Mouse (Mus musculus) embryo, embryonic 10.5 days (tissue): Measurements from ENCODE around the gene Rptor.

ENCODE experiments used
- DNase-seq: peaks from one replicate; pipeline ENCODE4 v3.0.0-alpha.2; 2015; ENCODE audit warnings: low spot score

Rptor gene

DNA sequence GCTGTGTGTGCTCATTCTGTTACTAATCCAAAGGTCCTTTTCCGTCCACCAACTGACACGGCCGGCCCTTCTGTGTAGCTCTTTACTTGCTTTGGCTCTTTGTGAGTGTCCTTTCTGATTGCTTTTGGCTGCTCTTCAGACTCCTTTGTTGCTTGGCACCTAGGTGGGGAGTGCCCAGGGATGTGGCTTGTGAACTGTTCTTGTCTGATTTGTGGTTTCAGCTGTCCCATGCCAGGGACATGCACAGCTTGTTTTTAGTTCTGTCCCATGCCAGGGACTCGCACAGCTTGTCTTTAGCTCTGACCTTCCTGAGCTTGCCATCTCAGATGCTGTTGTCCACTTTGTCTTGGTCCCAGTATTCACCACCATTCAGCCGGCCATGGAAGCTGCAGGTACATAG lies 4.8 kb downstream of the Rptor start:
- DNase-seq = no peak

DNA sequence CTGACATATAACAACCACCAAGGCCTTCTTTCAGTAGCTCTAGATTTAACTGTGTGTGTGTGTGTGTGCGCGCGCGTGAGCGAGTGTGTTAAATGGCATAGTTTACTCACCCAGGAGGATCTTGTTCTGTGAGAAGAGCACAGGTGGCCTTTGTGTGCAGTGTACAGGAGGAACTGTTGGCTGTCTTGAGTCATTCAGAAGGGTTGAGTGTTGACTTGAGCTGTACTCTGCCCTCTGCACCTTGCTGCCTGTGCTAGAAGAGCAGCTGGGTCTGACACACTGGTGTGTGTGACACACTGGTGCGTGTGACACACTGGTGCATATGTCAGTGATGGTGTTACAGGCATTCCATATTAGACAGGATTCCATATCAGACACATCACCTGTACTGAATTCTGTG lies 8.8 kb downstream of the Rptor start:
- DNase-seq = no peak

DNA sequence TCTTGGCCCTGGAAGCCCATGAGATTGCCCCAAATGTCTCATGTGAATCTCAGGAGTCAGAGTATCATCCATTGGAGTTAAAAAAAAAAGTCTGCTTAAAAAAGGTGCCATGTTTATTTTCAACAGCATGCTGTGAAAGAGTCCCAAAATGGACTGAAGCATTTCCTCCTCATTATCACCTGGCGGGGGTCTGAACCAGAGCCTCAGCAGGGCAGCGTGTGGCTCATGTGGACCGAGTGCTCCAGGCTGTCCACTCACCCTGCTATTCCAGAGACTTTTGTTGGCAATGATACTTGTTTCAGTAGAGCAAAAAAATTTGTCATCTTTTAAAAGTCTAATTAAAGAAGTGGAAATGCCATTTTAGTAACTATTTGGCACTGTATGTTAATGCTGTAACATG lies 9.5 kb downstream of the Rptor start:
- no peak for DNase-seq

DNA sequence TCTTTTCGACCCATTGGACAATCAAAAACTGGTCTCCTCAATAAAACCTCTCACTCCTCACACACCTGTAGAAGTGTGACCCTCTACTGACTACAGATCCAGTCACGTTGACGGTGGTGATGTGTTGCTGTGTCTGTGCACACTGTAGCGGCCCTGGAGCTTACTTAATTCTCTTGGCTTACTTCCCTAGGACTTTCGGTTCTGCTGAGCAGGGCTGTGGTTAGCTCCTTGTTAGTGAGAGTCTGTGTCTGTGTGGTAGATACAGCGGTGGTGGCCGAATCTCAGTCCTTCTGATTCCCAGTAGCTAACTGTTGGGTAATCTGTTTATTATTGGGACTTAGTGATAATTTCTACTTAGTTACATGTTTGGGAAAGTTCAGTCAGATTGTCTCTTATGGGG lies 12.4 kb downstream of the Rptor start:
- no peak for DNase-seq

DNA sequence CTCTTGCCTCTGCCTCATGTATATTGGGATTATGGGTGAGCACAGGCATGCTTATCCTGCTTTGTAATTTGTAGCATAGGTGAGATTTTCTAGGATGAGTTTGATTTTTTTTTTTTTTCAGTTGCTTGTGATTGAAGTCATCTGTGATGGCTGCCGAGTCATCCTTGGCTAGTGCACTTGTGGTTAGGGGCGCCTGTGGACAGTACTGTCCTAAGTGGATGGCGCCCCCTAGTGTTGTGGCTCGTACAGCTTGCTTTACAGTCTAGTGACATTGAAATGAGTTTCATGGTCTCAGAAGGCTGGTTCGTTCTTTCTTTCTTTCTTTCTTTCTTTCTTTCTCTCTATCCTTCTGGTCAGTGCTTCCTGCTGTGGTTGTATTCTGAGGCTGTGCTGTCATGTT lies 16.1 kb downstream of the Rptor start:
- peak; percentile 77 for DNase-seq

DNA sequence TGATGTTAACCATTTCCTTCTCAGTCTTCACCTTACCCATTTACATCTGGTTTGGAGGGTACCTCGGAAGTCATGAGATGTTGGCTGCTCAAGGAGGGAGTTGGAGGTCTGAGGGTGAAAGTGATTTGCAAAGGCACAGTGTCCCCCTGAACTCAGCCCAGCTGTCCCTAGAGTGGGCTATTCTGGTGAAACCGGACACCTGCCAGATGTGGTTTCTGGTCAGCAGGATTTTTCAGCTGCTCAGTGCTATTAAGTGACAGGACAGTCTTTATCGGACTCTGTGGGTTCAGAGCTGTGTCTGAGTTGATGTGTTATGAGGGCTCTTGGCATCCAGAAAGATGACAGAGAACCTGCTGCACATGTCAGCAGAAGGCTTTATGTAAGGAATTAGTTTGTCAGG lies 18.6 kb downstream of the Rptor start:
- DNase-seq = peak; percentile 59

DNA sequence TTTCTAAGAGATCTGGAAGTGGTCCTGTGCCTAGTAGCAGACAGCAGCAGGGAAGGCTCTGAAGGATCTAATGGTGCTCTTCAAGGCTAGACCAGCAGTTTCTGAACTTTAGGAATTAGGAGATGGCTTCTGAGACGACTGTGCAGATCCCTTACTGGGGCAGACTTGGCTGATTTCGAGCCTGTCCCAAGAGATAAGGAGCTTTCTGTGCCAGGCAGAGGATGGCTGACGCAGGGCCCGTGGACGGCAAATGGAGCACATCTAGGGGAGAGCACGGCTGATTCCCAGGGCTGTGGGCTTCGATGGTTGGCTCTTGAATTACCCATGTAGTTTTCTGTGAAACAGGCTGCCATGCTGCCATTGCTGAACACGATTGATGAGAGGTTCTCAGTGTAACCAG lies 21.1 kb downstream of the Rptor start:
- no peak for DNase-seq

DNA sequence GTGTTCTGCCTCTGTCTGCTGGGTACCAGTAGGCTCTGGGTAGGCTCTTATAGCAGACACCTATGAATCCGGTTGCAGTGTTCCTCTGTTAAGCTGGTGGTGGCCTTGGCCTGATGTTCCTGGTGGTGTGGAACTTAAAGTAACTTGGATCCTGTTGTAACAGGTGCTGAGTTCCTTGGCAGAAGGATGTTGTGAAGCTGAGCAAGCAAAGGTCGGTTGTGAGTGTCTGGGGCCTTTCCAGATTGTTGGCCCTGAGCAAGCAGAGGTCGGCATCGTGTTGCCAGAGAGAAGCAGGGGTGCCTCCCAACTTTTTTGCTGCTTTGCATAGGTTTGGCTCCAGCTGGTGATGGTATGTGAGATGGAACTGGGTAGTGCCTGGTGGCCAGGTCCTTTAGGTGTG lies 21.7 kb downstream of the Rptor start:
- no peak for DNase-seq

DNA sequence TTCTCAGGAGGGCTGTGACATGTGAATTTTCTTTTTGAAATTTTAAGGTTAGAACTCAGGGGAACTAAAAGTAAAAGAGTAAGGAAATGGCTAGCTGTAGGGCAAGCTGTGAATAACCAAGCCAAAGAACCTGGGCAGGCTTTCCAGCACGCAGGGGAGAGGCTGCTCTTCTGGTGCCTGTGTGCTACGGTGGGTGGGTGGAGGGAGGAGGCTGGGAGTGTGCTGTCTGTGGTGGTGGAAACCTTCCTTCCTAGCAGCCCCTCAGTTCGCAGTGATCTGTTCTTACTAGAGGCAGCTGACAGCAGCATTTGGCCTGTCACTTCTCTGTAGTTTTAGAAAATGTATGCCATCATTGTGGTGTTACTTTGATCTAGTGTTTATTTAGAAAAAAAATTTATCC lies 22.2 kb downstream of the Rptor start:
- no peak for DNase-seq

DNA sequence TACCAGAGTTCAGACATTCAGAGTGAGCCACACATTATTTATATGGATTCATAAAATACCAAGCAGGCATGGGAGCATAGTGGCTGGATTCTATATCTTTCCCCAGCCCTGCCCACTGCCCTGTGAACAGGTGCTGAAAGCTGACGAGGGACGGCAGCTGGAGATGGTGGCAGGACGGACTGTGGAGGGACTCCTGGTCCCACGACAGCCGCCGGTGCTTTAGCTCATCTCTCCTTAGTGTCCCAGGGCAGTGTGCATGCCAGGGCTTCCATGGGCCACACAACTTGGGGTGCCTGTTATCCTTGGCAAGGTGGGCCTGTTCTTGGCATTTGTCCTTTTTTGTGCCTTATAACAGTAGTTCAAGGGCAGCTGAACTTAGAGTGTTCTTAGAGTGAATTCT lies 22.8 kb downstream of the Rptor start:
- DNase-seq = no peak

DNA sequence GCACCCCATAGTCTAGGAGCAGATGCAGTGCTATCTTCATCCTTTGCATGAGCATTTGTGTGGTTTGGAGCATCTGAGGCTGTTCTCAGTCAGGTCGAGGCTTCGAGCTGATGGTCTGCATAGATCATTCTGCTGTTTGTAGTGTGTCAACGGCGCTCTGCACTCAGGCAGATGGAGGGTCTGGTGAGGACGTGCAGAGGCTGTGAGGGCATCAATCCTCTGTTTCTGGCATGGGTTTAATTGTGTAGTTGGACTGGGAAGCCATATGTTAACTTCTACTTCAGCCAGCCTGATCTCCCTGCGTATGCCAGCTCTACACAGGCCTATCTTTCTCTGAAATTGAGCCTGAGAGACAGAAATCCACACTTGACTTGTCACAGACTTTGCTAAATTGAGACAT lies 23.2 kb downstream of the Rptor start:
- DNase-seq = no peak

DNA sequence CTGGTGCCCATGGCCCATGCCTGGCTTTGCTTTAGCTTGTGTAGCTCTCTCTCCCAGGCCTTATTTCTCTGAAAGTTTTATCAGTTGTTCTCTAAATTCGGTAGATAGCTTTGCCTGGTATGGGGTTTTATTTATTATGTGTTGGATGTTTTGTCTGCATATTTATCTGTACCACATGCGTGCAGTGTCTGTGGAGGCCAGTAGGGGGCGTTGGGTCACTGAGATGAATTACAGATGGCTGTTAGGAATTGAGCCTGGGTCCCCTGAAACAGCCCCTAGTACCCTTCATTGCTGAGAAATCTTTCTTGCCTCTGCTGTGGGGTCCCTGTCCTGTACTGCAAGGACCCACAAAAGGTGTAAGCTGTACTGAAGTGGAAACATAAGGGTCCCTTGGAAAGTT lies 24.5 kb downstream of the Rptor start:
- no peak for DNase-seq

DNA sequence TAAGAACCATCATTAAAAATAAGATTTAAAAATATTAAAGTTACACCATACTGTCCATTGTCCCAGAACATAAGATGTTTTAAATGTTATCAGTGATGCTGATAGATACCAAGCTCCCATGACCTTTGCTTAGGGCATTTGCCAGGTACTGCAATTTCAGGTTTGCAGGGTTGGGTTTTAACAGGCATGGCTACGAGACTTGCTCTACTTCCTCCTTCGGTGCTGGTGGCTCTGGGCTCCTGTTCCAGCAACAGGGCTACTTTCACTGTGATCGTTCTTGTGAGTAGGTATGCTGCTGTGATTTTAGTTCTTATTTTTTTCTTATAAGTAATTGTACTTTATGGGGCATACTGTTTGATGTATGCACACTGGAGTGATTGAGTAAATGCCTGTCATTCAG lies 26.4 kb downstream of the Rptor start:
- DNase-seq = no peak

DNA sequence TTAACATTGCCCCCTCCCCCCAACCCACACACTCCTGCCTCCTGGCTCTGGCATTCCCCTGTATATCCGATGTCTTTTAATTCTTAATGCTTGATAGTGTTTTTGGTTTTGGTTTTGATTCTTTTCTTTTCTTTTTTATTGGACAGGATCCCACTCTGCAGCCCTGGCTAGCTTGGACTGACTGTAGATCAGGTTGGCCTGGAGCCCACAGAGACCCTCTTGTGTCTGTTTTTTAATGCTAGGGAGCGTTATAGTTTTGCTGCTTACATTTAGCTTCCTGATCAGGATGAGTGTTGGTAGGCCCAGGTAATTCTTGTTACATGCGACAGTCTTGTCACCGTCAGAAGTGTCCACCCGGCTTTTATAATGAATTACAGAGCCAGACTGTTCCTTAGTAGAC lies 27.6 kb downstream of the Rptor start:
- DNase-seq = no peak

DNA sequence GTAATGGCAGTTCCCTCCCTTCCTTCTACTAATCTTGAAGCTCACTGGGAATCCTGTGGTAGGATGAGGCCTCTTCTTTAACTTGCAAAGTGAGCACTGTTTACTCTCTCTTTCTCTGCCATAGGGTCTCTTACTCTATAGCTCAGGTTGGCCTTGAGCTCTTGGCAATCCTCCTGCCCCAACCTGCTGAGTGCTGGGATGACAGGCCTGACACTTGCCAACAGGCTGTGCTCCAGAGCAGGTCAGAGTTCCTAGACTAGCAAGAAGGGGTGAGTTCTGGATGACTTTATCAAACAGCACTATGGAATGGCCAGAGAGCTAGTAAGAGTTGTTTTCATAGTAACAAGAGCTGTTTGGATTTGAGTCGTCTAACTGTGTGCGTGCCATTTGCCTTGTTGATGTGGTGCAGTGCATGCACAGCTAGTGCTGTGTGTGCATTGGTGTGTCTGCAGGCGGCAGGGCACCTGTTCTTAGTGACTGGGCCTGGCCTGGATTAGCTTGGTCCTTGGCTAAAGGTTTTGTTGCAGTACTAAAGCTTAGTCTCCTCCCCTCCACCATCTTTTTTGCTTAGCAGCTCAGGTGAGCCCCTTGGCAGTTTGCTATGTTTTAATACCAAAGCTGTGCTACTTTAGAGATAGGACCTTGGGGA lies 28.6 kb downstream of the Rptor start:
- DNase-seq = peak; percentile 12

DNA sequence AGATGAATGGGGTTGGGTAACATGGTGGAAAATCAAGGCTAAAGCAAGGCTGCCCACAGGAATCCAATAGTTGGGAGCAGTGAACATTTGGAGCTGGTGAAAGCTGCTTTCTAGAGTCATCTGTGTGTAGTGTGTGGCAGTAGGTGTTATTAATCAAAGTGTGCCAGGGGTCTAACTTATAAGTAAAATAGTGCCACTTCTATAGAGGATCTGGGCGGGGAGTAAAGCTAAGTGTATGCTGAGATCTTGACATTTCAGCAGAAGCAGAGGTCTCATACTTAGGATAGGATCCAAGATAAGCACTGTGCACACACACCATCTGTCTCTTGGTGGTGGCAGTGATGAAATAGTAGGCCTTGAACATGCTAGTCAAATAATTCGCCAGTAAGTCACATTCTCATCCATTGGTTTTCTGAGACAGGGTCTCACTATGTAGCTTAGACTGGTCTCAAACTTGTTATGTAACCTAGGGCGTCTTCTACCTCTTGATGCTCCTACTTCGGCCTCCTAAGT lies 33.7 kb downstream of the Rptor start:
- no peak for DNase-seq

DNA sequence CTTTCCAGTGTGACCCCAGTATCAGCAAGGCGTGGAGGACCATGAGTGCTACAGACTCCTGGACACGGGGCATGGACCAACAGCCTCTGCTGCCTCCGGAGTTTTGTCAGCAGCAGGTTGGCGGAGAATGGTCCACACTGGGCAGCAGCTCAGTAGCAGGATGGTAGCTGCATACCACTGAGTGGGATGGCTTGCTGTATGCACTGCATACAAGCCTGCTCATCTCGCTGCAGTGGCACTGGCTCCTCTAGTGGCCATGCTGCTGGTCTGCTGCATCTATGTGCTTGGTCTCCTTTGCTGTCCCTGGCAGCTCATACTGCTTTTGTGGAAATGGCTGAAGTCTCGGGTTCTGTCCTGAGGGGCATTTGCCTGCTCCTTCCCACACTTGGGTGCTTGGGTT lies 34.8 kb downstream of the Rptor start:
- no peak for DNase-seq

DNA sequence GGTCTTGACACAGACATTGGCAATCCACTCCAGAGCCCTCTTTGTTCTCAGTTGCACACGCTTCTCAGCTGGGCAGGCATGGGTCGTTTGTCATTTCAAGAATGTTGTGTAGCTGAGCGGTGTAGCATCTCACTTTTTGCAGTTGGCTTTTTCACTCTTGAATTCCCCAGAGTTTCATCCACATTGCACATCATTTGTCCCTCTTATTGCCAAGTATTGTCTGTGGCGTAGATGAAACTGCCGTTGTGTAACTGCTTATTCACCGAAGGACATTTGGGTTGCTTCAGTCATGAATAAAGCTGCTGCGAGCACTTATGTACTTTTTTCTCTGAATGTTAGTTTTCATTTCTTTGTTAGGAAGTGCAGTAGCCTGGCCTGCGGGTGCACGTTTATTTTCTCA lies 37.8 kb downstream of the Rptor start:
- peak; percentile 35 for DNase-seq

DNA sequence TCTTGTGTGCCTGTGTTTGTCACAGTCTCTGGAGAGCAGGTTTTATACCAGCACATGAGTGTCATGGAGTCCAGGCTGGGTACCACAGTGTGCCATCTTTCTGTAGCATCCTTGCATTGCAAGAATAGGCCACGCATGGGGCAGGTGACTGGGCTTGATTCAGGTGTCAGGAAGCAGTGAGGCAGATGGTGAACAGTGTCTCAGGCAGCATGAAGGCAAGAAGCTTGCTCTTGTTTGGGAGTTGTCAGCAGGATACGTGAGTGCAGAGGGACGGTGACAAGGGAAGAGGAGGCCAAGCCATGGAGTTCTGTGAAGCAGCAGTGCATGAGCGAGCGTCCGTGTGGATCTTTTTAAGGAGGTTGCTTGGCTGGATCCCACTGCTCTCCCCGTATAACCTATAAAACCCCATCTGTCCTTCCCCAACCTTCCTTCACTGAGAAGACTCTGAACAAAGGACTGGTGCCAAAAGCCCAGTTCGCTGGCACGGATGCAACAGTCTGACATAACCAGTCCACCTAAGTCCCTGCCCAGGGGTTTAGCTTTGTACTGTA lies 39.2 kb downstream of the Rptor start:
- no peak for DNase-seq

DNA sequence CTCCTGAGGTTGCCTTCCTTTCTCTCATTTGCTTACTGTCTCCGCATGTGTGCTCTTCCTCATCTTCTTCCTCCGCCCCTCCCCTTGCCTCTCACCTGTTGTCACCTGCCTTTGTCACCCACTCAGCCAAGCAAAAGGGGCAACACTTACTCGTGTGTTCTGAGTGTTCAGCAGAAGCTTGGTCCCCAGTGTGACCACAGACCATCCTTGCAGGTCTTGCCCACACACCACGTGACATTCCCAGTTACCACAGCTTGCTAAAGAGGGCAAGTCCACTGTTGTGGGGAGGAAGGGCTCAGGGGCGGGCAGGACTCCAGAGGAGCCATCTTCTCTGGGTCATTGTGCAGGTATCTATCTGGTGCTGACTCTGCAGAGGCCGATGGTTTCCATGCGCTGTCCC lies 40.6 kb downstream of the Rptor start:
- DNase-seq = no peak

DNA sequence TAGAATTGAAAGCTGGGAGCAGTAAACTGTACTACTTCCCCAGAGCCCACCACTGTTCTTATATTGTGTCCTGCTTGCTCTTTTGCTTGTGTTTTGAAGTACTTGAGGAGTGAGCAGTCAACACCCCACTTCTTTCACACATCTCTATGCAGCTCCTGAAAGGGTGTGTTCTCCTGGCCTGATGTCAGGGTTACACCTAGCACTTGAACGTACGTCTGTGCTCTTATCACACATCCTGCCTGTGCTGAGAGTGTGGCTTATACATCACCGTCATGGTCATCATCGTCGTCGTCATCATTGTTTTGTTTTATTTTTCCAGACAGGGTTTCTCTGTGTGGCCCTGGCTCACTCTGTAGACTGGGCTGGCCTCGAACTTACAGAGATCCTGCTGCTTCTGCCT lies 41.4 kb downstream of the Rptor start:
- no peak for DNase-seq

DNA sequence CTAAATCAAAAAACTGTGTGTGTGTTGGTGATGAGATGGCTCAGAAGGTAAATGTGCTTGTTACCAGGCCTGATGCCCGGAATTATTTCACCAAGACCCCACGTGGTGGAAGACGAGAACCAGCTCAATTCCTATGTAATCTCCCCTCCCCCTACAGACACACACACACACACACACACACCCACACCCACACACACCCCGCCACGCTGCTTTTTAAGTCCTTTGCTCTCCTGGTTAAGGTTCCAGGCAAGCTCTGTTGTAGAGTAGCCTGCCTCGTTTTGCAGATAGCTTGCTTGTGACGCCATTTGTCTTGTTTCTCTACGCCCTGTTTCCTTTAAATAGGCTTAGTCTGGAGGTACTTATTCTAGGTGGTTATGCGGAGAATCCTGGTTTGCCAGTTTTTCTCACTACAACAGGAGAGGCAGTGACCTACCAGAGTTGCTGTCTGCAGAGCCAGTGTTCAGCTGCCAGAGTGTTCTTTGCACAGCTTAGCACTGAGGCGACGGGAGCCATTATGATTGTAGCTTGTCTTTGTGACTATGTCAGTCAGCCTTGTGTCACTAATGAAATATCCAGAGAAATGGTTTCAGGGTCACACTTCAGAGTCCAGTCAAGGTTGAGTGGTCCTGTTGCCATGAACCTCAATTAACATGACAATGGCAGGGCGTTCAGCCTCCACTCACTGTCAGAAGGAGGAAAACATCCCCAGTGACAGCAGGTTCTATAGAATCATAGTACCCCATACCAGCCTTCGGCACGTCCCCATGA lies 42.1 kb downstream of the Rptor start:
- peak; percentile 67 for DNase-seq

DNA sequence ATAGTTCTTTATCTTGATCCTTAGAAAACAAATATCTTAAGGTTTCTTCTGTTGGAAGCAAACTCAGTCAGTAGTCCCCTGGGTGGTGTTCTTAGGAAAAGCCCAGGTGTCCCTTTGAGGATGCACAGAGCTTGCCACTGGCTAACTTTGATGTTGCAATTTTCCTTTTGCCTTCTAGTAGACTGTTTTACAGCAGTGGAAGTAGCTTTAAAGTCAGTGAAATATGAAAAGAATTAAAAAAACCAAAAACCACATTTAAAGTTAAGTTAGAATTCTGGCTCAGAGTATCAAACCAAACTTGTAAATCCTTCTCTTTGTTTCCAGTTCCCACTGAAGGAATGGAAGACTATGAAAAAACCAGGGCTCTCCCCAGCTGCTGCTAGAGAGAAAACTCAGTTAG lies 47.8 kb downstream of the Rptor start:
- no peak for DNase-seq

DNA sequence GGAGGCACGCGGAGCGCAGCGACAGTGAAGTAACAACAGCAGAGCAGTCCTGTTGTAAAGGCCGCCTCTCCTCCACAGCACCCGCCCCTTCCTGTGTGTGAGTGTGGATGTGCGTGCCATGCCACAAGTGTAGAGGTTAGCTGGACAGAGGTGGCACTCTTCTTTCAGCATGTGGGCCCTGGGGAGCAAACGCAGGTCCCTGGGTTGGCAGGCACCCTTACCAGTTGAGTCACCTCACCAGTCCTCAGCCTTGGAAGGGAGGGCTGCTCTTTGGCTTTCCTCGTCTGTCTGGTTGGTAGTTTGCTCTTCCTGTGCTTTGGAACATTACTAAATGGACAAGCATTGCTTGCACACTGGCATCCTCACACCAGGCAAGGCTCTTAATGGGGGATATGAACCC lies 50.6 kb downstream of the Rptor start:
- DNase-seq = no peak
